Mouse (Mus musculus) small intestine, adult 2 months (tissue): ENCODE results near the gene Atp6v1g2.

ENCODE experiments used
- CTCF ChIP-seq: fragments of 200-500 bp; IDR thresholded peaks from 2 replicates; pipeline ENCODE4 v1.5.1; 2012; ENCODE audit warnings: low read depth, mild to moderate bottlenecking, control low read depth, inconsistent platforms, low read length, moderate library complexity, mixed read lengths; ENCODE audit not compliant: insufficient replicate concordance, insufficient read length; ENCODE audit errors: extremely low read depth
- POLR2A ChIP-seq: fragments of 200-500 bp; IDR thresholded peaks from 2 replicates; pipeline ENCODE4 v1.6.1; 2012; ENCODE audit warnings: low read depth, mild to moderate bottlenecking, control low read depth, inconsistent platforms, low read length, moderate library complexity

DNA sequence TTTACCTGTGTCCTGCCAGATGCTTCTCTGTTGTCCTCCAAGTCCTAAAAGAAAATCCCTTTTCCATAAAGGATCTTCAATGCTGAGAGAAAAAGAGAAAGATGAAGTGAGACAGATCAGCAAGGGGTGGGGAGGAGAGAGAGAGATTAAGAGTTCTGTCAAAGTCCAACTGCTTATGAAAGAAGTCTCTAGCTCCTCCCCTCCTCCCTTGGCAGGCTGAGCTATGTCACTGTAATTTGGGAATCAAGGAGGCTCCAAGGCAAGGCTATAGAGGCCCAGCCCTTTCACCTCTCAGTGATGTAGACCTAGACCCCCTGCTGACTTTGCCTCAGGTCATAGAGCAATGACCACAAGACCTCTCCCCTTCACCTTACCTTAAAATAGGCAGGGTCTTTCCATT, 52.0 kb downstream of the Atp6v1g2 start:
- TF ChIP-seq POLR2A (no peak), CTCF (no peak; the same call in 1 of the 2 replicates)
